Mouse (Mus musculus): Measurements from ENCODE around the gene Rab7. TPM values are rescaled to one million over a fixed set of nuclear protein-coding genes. Genes with fewer than 3 reads are reported as not detected.
"Not testable (repeated sequence)": the region's sequence is repeated elsewhere in the genome, so short reads cannot be mapped to it uniquely, and the experiment has no call there.

Gene Rab7
- polyA plus RNA-seq, 1 experiment from 2014 or later = 175 TPM

GRCm38 (mm10) chr6:87970041-87970440, 75.0 kb downstream of the Rab7 start:
- Histone ChIP-seq H3K27ac (no peak overlapping the region), H3K9ac (no peak overlapping the region), H3K4me3 (no peak overlapping the region), H3K36me3 (no peaks in the 10 kb centered on the region), H3K4me1 (no peaks in the 10 kb centered on the region), H3K9me3 (no peaks in the 10 kb centered on the region), H3K4me2 (replicated peaks) (no peak overlapping the region), H3K27me3 (no peaks in the 10 kb centered on the region)
- no peak for ATAC-seq (ENCODE audit: insufficient number of reproducible peaks, insufficient read depth, low FRiP score, low TSS enrichment)
- WGBS = 20% methylated on average over 2 of the region's 2 CpGs

DNA sequence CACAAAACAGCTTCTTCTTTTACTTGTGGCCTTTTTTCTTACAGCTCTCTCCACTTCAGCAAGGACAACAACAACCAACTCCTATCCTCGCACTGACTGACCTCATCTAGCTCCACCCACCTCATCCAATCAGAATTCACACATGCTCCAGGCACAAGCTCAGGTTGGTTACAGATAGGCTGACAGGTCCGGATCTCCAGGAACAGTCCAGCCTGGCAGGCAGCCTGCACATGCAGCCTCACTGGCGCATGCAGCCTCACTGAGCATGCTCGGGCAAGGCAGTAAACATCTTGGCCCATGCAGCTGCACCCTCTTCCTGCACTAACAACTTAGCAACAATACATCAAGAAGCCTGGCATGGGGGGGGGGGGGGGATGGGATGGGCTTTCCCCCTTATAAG, 82.6 kb downstream of the Rab7 start:
- H3K27me3 ChIP-seq; H3K27ac ChIP-seq; H3K4me1 ChIP-seq; H3K36me3 ChIP-seq; H3K4me3 ChIP-seq; ATAC-seq (ENCODE audit: insufficient number of reproducible peaks, insufficient read depth, low FRiP score, low TSS enrichment); H3K4me2 ChIP-seq (replicated peaks); H3K9ac ChIP-seq: not testable (repeated sequence)
- peaks cover 13% of the 10 kb centered on the region; the same call in 1 of the 2 replicates for H3K9me3 ChIP-seq
- 69% methylated on average over 4 of the region's 4 CpGs for WGBS

Small RNAs within 50 kb of the gene (microRNA-seq; reads per million reads assigned to microRNA genes)
- gene Gm47286 = 3.4 reads per million, percentile 15 among the genes with 10 or more reads in this experiment

Other genes starting within 250 kb of the Rab7 start
- 10.8 and 12.0 TPM in 2 replicates for gene Rab43, start 233.1 kb downstream of the Rab7 start, polyA plus RNA-seq (2016; fragmentation: Nextera tagmentation; extraction: Ambion mirVana)
- gene Gm45140, start 209.5 kb downstream of the Rab7 start, polyA plus RNA-seq (2016; fragmentation: Nextera tagmentation; extraction: Ambion mirVana) = 3.9 and 4.2 TPM in 2 replicates
- gene Isy1, start 206.5 kb downstream of the Rab7 start, polyA plus RNA-seq (2016; fragmentation: Nextera tagmentation; extraction: Ambion mirVana) = 55.1 and 60.5 TPM in 2 replicates
- 1,060 and 1,087 TPM in 2 replicates for gene Cnbp, start 194.2 kb downstream of the Rab7 start, polyA plus RNA-seq (2016; fragmentation: Nextera tagmentation; extraction: Ambion mirVana)
- 176 and 177 TPM in 2 replicates for gene Copg1, start 157.5 kb downstream of the Rab7 start, polyA plus RNA-seq (2016; fragmentation: Nextera tagmentation; extraction: Ambion mirVana)
- gene Hmces, start 131.3 kb downstream of the Rab7 start, polyA plus RNA-seq (2016; fragmentation: Nextera tagmentation; extraction: Ambion mirVana) = 63.4 and 63.5 TPM in 2 replicates
- 88.3 and 117 TPM in 2 replicates for gene H1fx, start 63.6 kb downstream of the Rab7 start, polyA plus RNA-seq (2016; fragmentation: Nextera tagmentation; extraction: Ambion mirVana)
- 345 and 352 TPM in 2 replicates for gene Rpn1, start 39.2 kb upstream of the Rab7 start, polyA plus RNA-seq (2016; fragmentation: Nextera tagmentation; extraction: Ambion mirVana)
- gene Gata2, start 148.6 kb upstream of the Rab7 start, polyA plus RNA-seq (2016; fragmentation: Nextera tagmentation; extraction: Ambion mirVana) = 40.3 and 50.4 TPM in 2 replicates
- not detected in 2 replicates for gene Dnajb8, start 177.0 kb upstream of the Rab7 start, polyA plus RNA-seq (2016; fragmentation: Nextera tagmentation; extraction: Ambion mirVana)

Data from embryonic facial prominence, embryonic 12.5 days (tissue).